Mouse (Mus musculus) ES-Bruce4 (cell line): ENCODE results near the gene Caskin2. TPM values are rescaled to one million over a fixed set of nuclear protein-coding genes. Genes with fewer than 3 reads are reported as not detected.
"Not testable (repeated sequence)": the region's sequence is repeated elsewhere in the genome, so short reads cannot be mapped to it uniquely, and the experiment has no call there.

Experiments used
- H3K27ac ChIP-seq: 2 replicates; pipeline ENCODE4 v1.5.1; 2012; ENCODE audit warnings: low read length, inconsistent platforms; ENCODE audit not compliant: insufficient read depth
- H3K27me3 ChIP-seq: 2 replicates; pipeline ENCODE4 v1.6.1; 2012; ENCODE audit warnings: mild to moderate bottlenecking, low read length, inconsistent platforms; ENCODE audit not compliant: control insufficient read depth, poor library complexity, insufficient read depth, severe bottlenecking
- H3K36me3 ChIP-seq: 2 replicates; pipeline ENCODE4 v1.6.1; 2012; ENCODE audit warnings: inconsistent platforms, mild to moderate bottlenecking, low read length, moderate library complexity; ENCODE audit not compliant: control insufficient read depth, poor library complexity, insufficient read depth, severe bottlenecking
- H3K4me1 ChIP-seq: one replicate; pipeline ENCODE4 v1.8.1; 2011; ENCODE audit warnings: low read length; ENCODE audit not compliant: control insufficient read depth, insufficient read depth
- H3K4me3 ChIP-seq: 2 replicates; pipeline ENCODE4 v1.5.1; 2011; ENCODE audit warnings: low read depth, mild to moderate bottlenecking, low read length
- H3K9ac ChIP-seq: 2 replicates; pipeline ENCODE4 v1.6.1; 2012; ENCODE audit warnings: low read depth, mild to moderate bottlenecking, inconsistent platforms; ENCODE audit not compliant: poor library complexity, severe bottlenecking
- H3K9me3 ChIP-seq: replicated peaks from 2 replicates; pipeline ENCODE4 v1.6.1; 2012; ENCODE audit warnings: mild to moderate bottlenecking, low read length, inconsistent platforms; ENCODE audit not compliant: control insufficient read depth, poor library complexity, insufficient read depth, severe bottlenecking
- CTCF ChIP-seq: IDR thresholded peaks from one replicate; pipeline ENCODE4 v1.8.1; 2011; ENCODE audit warnings: low read depth, low read length
- EP300 ChIP-seq: IDR thresholded peaks from 2 replicates; pipeline ENCODE4 v1.6.1; 2011; ENCODE audit warnings: low read depth, low read length; ENCODE audit not compliant: insufficient read depth
- POLR2A ChIP-seq: IDR thresholded peaks from one replicate; pipeline ENCODE4 v1.8.1; 2011; ENCODE audit warnings: low read length; ENCODE audit not compliant: insufficient read depth
- polyA plus RNA-seq: library from polyadenylated mRNA; stranded (reverse); fragments of >200 nt; gene quantifications from 2 replicates; pipeline ENCODE4 v1.2.4, GENCODE M21; 2011; ENCODE audit warnings: low read depth; ENCODE audit not compliant: missing spikeins, insufficient read depth, insufficient read length

The Caskin2 gene
- polyA plus RNA-seq: 10.5 and 12.1 TPM in 2 replicates

DNA sequence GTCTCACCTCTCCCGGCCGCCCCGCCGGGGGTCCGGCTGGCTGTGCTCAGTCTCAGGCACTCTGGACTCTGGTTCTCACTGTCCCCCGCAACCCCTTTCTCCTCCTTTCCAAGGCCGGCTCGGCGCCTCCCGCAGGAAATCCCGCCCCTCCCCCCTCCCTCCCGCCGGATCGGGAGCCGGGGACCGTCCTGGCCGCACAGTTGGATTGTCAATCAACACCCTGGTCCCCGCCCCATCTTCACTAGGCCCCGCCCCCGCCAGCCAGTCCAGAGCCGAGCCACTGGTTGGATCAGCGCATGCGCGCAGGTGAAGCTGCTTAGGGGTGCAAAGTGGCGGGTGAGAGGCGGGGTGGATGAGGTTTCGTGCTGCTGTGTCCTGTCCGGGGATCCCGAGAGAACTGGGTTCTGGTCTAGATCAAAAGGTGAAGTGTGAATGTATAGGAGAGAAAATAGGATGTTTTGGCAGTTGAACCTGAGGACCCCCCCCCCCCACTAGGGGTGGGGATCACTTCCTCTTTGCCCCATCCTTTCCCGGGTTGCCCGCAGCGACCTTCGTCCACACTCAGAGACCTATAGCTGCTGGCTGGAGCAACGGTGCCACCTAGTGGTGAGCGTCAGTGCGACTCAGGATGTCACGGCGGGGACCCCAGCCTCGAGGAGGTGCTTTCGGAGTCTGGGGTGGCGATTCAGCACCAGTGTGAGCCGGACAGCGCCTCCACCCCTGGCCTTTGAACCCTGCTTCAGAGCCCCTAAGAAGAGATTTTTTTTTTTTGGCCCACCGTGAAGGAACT, at the start of gene Caskin2:
TSS of gene Caskin2 (minus strand) at position 133 of the 790 bp plus-strand sequence.
- Histone ChIP-seq H3K9me3 (no peaks in the 10 kb centered on the region), H3K36me3 (peaks cover 2% of the 10 kb centered on the region; the same call in 1 of the 2 replicates), H3K27ac (no peak within 1 kb of the TSS), H3K27me3 (no peaks in the 10 kb centered on the region), H3K4me1 (peaks cover 2% of the 10 kb centered on the region), H3K9ac (peak within 1 kb of the TSS; percentile 93), H3K4me3 (peak within 1 kb of the TSS; percentile 75)
- TF ChIP-seq CTCF (peak; percentile 98), EP300 (no peak), POLR2A (peak; percentile 64)

- TF ChIP-seq POLR2A: no peak
- peak; percentile 89 for TF ChIP-seq CTCF
- peak; percentile 32; the same call in 1 of the 2 replicates for TF ChIP-seq EP300
- peak overlapping the region; percentile 53 for H3K4me3 ChIP-seq
- H3K9ac ChIP-seq: peak overlapping the region; percentile 41
- no peaks in the 10 kb centered on the region for H3K27me3 ChIP-seq
- H3K36me3 ChIP-seq: peaks cover 8% of the 10 kb centered on the region; the same call in 1 of the 2 replicates
- no peaks in the 10 kb centered on the region for H3K9me3 ChIP-seq
- H3K4me1 ChIP-seq: no peaks in the 10 kb centered on the region
- no peak overlapping the region for H3K27ac ChIP-seq
These were observed 45.9 kb upstream of the Caskin2 start for GRCm38 (mm10) chr11:115859143-115859945.

GRCm38 (mm10) chr11:115858354-115858753, 44.9 kb upstream of the Caskin2 start, which contains the start of gene Myo15b:
Gene Myo15b (plus strand): TSS chr11:115858406.
- TF ChIP-seq CTCF (no peak), POLR2A (no peak), EP300 (no peak)
- H3K27ac ChIP-seq: no peak within 1 kb of the TSS
- H3K9me3 ChIP-seq: no peaks in the 10 kb centered on the region
- H3K9ac ChIP-seq: peak within 1 kb of the TSS; percentile 41
- H3K4me3 ChIP-seq: peak within 1 kb of the TSS; percentile 53
- H3K4me1 ChIP-seq: no peaks in the 10 kb centered on the region
- H3K27me3 ChIP-seq: no peaks in the 10 kb centered on the region
- peaks cover 13% of the 10 kb centered on the region; the same call in 1 of the 2 replicates for H3K36me3 ChIP-seq

- H3K36me3 ChIP-seq: peaks cover 16% of the 10 kb centered on the region
- peak overlapping the region; percentile 41; the same call in 1 of the 2 replicates for H3K9ac ChIP-seq
- no peak overlapping the region for H3K27ac ChIP-seq
- H3K27me3 ChIP-seq: no peaks in the 10 kb centered on the region
- no peaks in the 10 kb centered on the region for H3K9me3 ChIP-seq
- H3K4me3 ChIP-seq: peak overlapping the region; percentile 53
- no peaks in the 10 kb centered on the region for H3K4me1 ChIP-seq
- TF ChIP-seq POLR2A (no peak), CTCF (no peak), EP300 (no peak)
These were observed 44.5 kb upstream of the Caskin2 start for GRCm38 (mm10) chr11:115857936-115858335.

GRCm38 (mm10) chr11:115857146-115857545, 43.7 kb upstream of the Caskin2 start:
- not testable (repeated sequence) for H3K9me3 ChIP-seq, H3K4me1 ChIP-seq, H3K9ac ChIP-seq, H3K4me3 ChIP-seq, H3K27me3 ChIP-seq, H3K27ac ChIP-seq
- peaks cover 22% of the 10 kb centered on the region for H3K36me3 ChIP-seq

GRCm38 (mm10) chr11:115854674-115855073, 41.2 kb upstream of the Caskin2 start:
- Histone ChIP-seq H3K9ac (no peak overlapping the region), H3K4me3 (no peak overlapping the region), H3K9me3 (no peaks in the 10 kb centered on the region)

More at GRCm38 (mm10) chr11:115854674-115855073, 41.2 kb upstream of the Caskin2 start:
- TF ChIP-seq EP300: no peak
- TF ChIP-seq POLR2A: no peak
- no peak for TF ChIP-seq CTCF
- Histone ChIP-seq H3K36me3 (peaks cover 27% of the 10 kb centered on the region), H3K4me1 (no peaks in the 10 kb centered on the region), H3K27me3 (no peaks in the 10 kb centered on the region), H3K27ac (no peak overlapping the region)
